Mouse (Mus musculus) ovary, adult 2 months (tissue): ENCODE results near the gene Tnfaip1. TPM values are rescaled to one million over a fixed set of nuclear protein-coding genes. Genes with fewer than 3 reads are reported as not detected.

Experiments
- polyA plus RNA-seq: library from polyadenylated mRNA; depleted of rRNA; stranded (reverse); fragments of >200 nt; gene quantifications from 2 replicates; pipeline ENCODE4 v1.2.3, GENCODE M21; 2012; rRNA removed

Gene Tnfaip1
- 42.6 and 47.1 TPM in 2 replicates for polyA plus RNA-seq

DNA sequence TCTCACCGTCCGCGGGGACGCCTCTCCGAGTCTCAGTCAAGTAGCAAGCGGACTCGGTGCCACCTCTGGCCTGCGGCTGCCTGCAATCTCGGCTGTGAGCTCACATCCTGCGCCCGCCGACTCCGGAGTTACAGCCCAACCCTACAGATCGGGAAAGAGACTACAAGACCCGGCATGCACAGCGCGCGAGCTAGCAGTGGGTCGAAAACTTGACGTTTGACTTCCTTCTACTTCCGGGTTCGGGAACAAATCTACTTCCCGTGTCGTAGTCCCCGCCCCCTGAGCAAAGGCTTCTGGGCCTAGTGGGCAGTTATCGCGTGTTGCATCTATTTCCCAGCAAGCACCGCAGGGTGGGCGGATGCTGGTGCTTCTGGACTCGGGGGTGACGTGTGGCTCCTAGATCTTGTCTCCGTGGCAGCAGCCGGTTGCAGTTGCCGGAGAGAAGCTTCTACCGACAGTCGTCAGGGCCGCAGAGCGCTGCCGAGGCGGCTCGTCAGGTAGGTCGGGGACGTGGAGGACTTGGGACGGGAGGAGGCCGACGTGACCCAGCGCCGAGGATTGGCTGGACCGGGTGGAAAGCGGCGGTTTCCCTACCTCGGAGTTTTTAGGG, at the start of gene Tnfaip1, which contains the start of gene Ift20:
Gene Tnfaip1 (minus strand): TSS at position 253 of the 610 bp plus-strand sequence.
Gene Ift20 (plus strand): TSS at position 282 of the 610 bp plus-strand sequence.

DNA sequence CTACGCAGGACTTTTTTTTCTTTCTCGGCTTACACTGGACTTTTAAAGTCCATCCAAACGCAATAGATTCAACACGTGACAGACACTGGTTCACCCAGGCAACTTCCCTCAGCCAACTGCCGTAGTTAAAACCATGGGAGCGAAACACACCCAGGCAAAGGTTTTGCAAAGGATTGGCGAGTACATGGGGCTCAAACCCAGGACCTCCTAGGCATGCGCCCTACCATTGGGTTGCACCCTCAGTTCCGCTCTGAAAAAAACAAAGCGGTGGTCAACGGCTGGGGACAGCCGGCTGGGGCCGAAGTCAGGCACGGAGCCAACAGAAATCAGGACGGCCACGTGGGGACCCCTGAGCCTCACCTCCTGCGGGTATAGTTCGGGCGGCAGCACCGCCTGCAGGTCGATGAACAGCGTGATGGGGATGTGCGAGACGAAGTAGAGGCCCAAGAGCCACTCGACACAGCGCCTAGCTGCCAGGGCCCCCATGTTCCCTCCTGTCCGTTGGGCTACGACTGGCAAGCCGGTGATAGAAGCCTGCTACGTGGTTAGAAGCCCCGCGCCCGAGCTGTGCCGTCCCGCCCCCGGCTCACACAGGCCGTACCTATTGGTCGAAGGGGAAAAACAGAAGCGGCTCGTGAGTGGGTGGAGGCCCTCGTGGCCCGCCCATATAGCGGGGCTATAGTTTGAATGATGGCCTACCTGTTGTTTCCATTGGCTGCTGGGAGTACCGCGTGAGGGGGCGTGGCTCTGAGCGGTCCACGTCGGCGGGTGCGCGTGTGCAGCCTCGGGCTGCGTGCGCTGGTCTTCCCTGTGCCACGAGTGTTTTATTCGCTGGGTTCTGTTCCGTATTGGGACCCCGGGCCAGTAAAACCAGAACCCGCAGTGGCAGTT, 14.3 kb upstream of the Tnfaip1 start, which contains the start of gene Tmem97:
Gene Tmem97 (minus strand): TSS at position 610 of the 891 bp plus-strand sequence.

GRCm38 (mm10) chr11:78512025-78512957, 23.8 kb downstream of the Tnfaip1 start, which contains the start of the genes Tmem199 and Poldip2:
Tmem199 (minus strand) TSS chr11:78512172.
Poldip2 (plus strand) TSS chr11:78512193.

DNA sequence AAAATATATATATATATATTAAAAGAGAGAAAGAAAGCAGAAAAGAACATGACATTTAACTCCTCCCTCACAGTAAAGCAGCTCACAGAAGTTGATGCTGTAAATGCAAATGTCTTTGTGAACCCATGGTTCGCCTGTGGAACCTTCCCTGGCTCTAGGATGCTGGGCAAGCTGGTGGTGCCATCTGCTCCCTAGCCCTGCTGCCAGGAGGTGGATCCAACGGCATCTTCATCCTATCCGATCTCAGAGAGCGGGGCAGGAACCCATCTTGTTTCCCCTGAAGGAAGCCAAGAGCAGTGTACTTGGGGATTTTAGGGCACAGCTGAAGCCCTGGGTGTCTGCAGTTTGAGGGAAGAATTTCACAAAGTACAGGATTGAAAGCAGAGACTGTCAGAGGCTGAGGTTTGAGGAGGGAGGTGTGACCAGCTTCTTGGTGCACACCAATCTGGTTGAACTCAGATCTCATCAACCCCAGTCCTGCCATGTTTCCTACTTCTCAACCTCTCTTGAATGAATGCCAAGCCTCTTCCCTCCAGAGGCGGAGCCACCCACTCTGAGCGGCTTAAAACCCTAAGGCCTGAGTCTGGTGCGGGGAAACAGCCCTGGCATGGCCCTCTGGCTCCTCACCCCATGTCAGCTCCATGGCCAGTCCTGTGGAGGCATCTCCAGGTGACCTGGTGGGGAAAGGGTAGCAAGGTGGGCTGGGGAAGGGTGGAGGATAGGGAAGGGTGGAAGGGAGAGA, 33.1 kb downstream of the Tnfaip1 start, which contains the start of gene Sebox:
Gene Sebox (plus strand): TSS at position 539 of the 742 bp plus-strand sequence.

GRCm38 (mm10) chr11:78499004-78499403, 37.1 kb downstream of the Tnfaip1 start, which contains the start of gene Vtn:
Vtn (plus strand) TSS chr11:78499091.

DNA sequence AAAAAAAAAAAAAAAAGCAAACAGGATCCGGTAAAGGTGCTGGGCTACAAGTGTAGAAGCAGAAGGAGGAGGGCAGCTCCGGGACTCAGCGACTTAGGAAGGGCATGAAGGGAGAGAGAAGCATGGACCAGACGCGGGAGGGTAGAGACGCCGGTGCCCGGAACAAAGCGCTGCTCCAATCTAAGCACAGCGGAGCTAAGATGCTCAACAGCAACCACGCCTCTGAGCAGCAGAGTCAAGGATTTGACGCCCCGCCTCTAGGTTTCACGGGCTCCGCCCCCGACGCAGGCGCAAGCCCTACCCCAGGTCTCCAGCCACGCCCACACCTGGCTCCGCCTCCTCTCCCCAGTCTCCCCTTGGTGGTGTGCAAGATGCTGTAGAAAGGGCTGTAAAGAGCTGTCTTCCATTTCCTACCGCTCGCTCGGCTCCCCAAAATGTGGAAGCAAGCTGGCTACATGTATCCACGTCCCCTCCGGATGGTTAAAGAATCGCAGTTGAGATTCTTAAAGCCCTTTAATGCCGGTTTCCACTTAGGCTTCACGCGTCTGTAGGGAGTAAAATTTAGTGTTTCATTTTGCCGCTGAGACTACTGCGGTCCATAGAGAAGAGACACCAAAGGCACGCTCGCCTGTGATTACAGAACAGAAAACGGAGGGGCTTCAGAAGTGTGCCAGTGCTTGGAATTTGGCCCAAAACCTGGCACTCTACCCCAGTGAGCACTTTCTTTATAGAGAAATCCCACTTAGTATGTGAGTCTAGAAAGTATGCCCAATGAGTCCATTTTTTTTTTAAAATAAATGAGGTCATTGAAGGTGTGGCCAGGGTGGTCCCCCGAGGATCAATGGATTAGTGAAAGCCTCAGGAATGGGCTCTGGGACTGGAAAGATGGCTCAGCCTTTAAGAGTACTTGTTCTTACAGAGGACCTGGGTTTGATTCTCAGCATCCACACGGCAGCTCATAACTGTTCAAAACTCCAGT, 38.3 kb downstream of the Tnfaip1 start, which contains the start of gene Sarm1:
Gene Sarm1 (minus strand): TSS at position 211 of the 979 bp plus-strand sequence.

Other genes starting within 250 kb of the Tnfaip1 start
- gene BC030499, start 245.5 kb downstream of the Tnfaip1 start, polyA plus RNA-seq = 0.15 and 0.23 TPM in 2 replicates
- 11.1 and 11.4 TPM in 2 replicates for gene Spag5, start 234.8 kb downstream of the Tnfaip1 start, polyA plus RNA-seq
- 67.1 and 68.0 TPM in 2 replicates for gene Aldoc, start 213.4 kb downstream of the Tnfaip1 start, polyA plus RNA-seq
- 107 and 137 TPM in 2 replicates for gene Pigs, start 207.9 kb downstream of the Tnfaip1 start, polyA plus RNA-seq
- gene Unc119, start 192.8 kb downstream of the Tnfaip1 start, polyA plus RNA-seq = 97.4 and 148 TPM in 2 replicates
- gene Foxn1, start 149.8 kb downstream of the Tnfaip1 start, polyA plus RNA-seq = not detected in 2 replicates
- gene Slc13a2, start 114.1 kb downstream of the Tnfaip1 start, polyA plus RNA-seq = 1.8 TPM in 2 replicates
- gene Slc46a1, start 70.6 kb downstream of the Tnfaip1 start, polyA plus RNA-seq = 45.6 and 45.9 TPM in 2 replicates
- gene Sarm1, start 38.6 kb downstream of the Tnfaip1 start, polyA plus RNA-seq = 1.8 and 2.0 TPM in 2 replicates
- gene Vtn, start 37.2 kb downstream of the Tnfaip1 start, polyA plus RNA-seq = 9.1 and 12.5 TPM in 2 replicates
- gene Sebox, start 32.9 kb downstream of the Tnfaip1 start, polyA plus RNA-seq = 1.8 and 2.2 TPM in 2 replicates
- 10.1 and 13.4 TPM in 2 replicates for gene Tmem199, start 24.2 kb downstream of the Tnfaip1 start, polyA plus RNA-seq
- 75.3 and 83.9 TPM in 2 replicates for gene Poldip2, start 24.1 kb downstream of the Tnfaip1 start, polyA plus RNA-seq
- 115 and 119 TPM in 2 replicates for gene Ift20, start within 50 bp of the Tnfaip1 start, polyA plus RNA-seq
- 26.2 and 35.9 TPM in 2 replicates for gene Tmem97, start 14.4 kb upstream of the Tnfaip1 start, polyA plus RNA-seq
- gene Nlk, start 161.0 kb upstream of the Tnfaip1 start, polyA plus RNA-seq = 25.1 and 46.5 TPM in 2 replicates
- 55.4 and 62.8 TPM in 2 replicates for gene Ccnq, start 215.4 kb upstream of the Tnfaip1 start, polyA plus RNA-seq